Mouse (Mus musculus) testis, adult 2 months (tissue): Measurements from ENCODE around the gene Zfp382. TPM values are rescaled to one million over a fixed set of nuclear protein-coding genes. Genes with fewer than 3 reads are reported as not detected.
A peak's percentile ranks its signal among the peaks of the same experiment; 100 is the strongest.

Experiments used
- H3K27ac ChIP-seq: fragments of 200-500 bp; 2 replicates; pipeline ENCODE4 v1.5.1; 2012; ENCODE audit warnings: low read depth, low read length; ENCODE audit not compliant: control insufficient read depth, insufficient read depth
- H3K27me3 ChIP-seq: fragments of 200-500 bp; 2 replicates; pipeline ENCODE4 v1.6.1; 2012; ENCODE audit warnings: mild to moderate bottlenecking, low read length, moderate library complexity; ENCODE audit not compliant: control insufficient read depth, insufficient read depth
- H3K36me3 ChIP-seq: fragments of 200-500 bp; 2 replicates; pipeline ENCODE4 v1.6.1; 2012; ENCODE audit warnings: mild to moderate bottlenecking, low read length; ENCODE audit not compliant: control insufficient read depth, insufficient read depth
- H3K4me1 ChIP-seq: fragments of 200-500 bp; 2 replicates; pipeline ENCODE4 v1.6.1; 2012; ENCODE audit warnings: low read length; ENCODE audit not compliant: control insufficient read depth, insufficient read depth
- H3K4me3 ChIP-seq: fragments of 200-500 bp; 2 replicates; pipeline ENCODE4 v1.5.1; 2012; ENCODE audit warnings: low read depth, mild to moderate bottlenecking, low read length, moderate library complexity, mixed read lengths; ENCODE audit not compliant: control insufficient read depth
- CTCF ChIP-seq: fragments of 200-500 bp; IDR thresholded peaks from 2 replicates; pipeline ENCODE4 v1.5.1; 2012; ENCODE audit warnings: low read depth, mild to moderate bottlenecking, inconsistent platforms, low read length, moderate library complexity; ENCODE audit not compliant: control insufficient read depth, insufficient read depth, insufficient replicate concordance
- POLR2A ChIP-seq: fragments of 200-500 bp; IDR thresholded peaks from 2 replicates; pipeline ENCODE4 v1.6.1; 2012; ENCODE audit warnings: low read depth, mild to moderate bottlenecking, inconsistent platforms, low read length, moderate library complexity; ENCODE audit not compliant: control insufficient read depth
- polyA plus RNA-seq: library from polyadenylated mRNA; depleted of rRNA; stranded (reverse); fragments of >200 nt; gene quantifications from 2 replicates; pipeline ENCODE4 v1.2.3, GENCODE M21; 2012

Gene Zfp382
- polyA plus RNA-seq, 1 experiment = 4.9 TPM

- Histone ChIP-seq H3K36me3 (peaks cover 3% of the 10 kb centered on the region; the same call in 1 of the 2 replicates), H3K4me3 (no peak overlapping the region), H3K27me3 (no peaks in the 10 kb centered on the region), H3K4me1 (no peaks in the 10 kb centered on the region), H3K27ac (no peak overlapping the region)
- TF ChIP-seq POLR2A (no peak), CTCF (no peak)
Observed at GRCm38 (mm10) chr7:30163113-30163512, 41.4 kb downstream of the Zfp382 start.

GRCm38 (mm10) chr7:30164745-30165144 lies 43.0 kb downstream of the Zfp382 start:
- Histone ChIP-seq H3K27ac (no peak overlapping the region), H3K4me1 (no peaks in the 10 kb centered on the region), H3K4me3 (no peak overlapping the region), H3K27me3 (no peaks in the 10 kb centered on the region), H3K36me3 (peaks cover 3% of the 10 kb centered on the region; the same call in 1 of the 2 replicates)
- TF ChIP-seq CTCF (no peak), POLR2A (no peak)

- H3K4me1 ChIP-seq = peaks cover 4% of the 10 kb centered on the region; the same call in 1 of the 2 replicates
- peak overlapping the region; percentile 88 for H3K27ac ChIP-seq
- H3K36me3 ChIP-seq = no peaks in the 10 kb centered on the region
- TF ChIP-seq POLR2A (no peak), CTCF (no peak)
- H3K27me3 ChIP-seq = no peaks in the 10 kb centered on the region
- H3K4me3 ChIP-seq = peak overlapping the region; percentile 90
Observed at GRCm38 (mm10) chr7:30168914-30169582, 47.3 kb downstream of the Zfp382 start.

- Histone ChIP-seq H3K27me3 (no peaks in the 10 kb centered on the region), H3K4me1 (peaks cover 4% of the 10 kb centered on the region; the same call in 1 of the 2 replicates), H3K27ac (peak within 1 kb of the TSS; percentile 96), H3K36me3 (no peaks in the 10 kb centered on the region), H3K4me3 (peak within 1 kb of the TSS; percentile 90)
- TF ChIP-seq POLR2A = peak; percentile 94
- TF ChIP-seq CTCF = no peak
Observed at GRCm38 (mm10) chr7:30169583-30170282, 48.0 kb downstream of the Zfp382 start, which contains the start of gene Zfp146. Zfp146 (minus strand) TSS chr7:30169750.

GRCm38 (mm10) chr7:30170283-30170951 lies 48.7 kb downstream of the Zfp382 start:
- Histone ChIP-seq H3K27me3 (no peaks in the 10 kb centered on the region), H3K4me3 (peak overlapping the region; percentile 90), H3K27ac (no peak overlapping the region; the same call in 1 of the 2 replicates), H3K36me3 (no peaks in the 10 kb centered on the region), H3K4me1 (peaks cover 4% of the 10 kb centered on the region; the same call in 1 of the 2 replicates)
- no peak for TF ChIP-seq POLR2A
- no peak for TF ChIP-seq CTCF

- no peak overlapping the region for H3K4me3 ChIP-seq
- no peak for TF ChIP-seq POLR2A
- TF ChIP-seq CTCF = no peak
- H3K27me3 ChIP-seq = no peaks in the 10 kb centered on the region
- no peaks in the 10 kb centered on the region for H3K4me1 ChIP-seq
- no peaks in the 10 kb centered on the region for H3K36me3 ChIP-seq
- no peak overlapping the region for H3K27ac ChIP-seq
Observed at GRCm38 (mm10) chr7:30176474-30176873, 54.7 kb downstream of the Zfp382 start.

- Histone ChIP-seq H3K4me1 (no peaks in the 10 kb centered on the region), H3K27ac (no peak overlapping the region), H3K36me3 (no peaks in the 10 kb centered on the region), H3K27me3 (no peaks in the 10 kb centered on the region), H3K4me3 (no peak overlapping the region)
- TF ChIP-seq POLR2A (no peak), CTCF (no peak)
Observed at GRCm38 (mm10) chr7:30178256-30178655, 56.5 kb downstream of the Zfp382 start.
